Mouse (Mus musculus) kidney, embryonic 16.5 days (tissue): ENCODE measurements around the gene Socs2. TPM values are rescaled to one million over a fixed set of nuclear protein-coding genes. Genes with fewer than 3 reads are reported as not detected.

Experiments
- ATAC-seq: fragments of 200-750 bp; cut with Nextera tagmentation; 2 replicates; pipeline ENCODE4 v1.8.0; 2017; ENCODE audit warnings: moderate TSS enrichment; ENCODE audit not compliant: low FRiP score, low TSS enrichment
- H3K27ac ChIP-seq: fragments of 300-500 bp; sonication (generic); 2 replicates; pipeline ENCODE4 v1.5.1; 2014; ENCODE audit warnings: low read length
- H3K27me3 ChIP-seq: fragments of 300-500 bp; sonication (generic); 2 replicates; pipeline ENCODE4 v1.6.1; 2014; ENCODE audit warnings: low read length, control low read depth, mixed read lengths; ENCODE audit not compliant: insufficient read depth
- H3K36me3 ChIP-seq: fragments of 300-500 bp; sonication (generic); 2 replicates; pipeline ENCODE4 v1.6.1; 2014; ENCODE audit warnings: low read length, control low read depth, mixed read lengths; ENCODE audit not compliant: insufficient read depth
- H3K4me1 ChIP-seq: fragments of 300-500 bp; sonication (generic); 2 replicates; pipeline ENCODE4 v1.6.1; 2014; ENCODE audit warnings: low read length, control low read depth, mixed read lengths; ENCODE audit not compliant: insufficient read depth
- H3K4me2 ChIP-seq: fragments of 300-500 bp; sonication (generic); replicated peaks from 2 replicates; pipeline ENCODE4 v1.6.1; 2014; ENCODE audit warnings: low read depth, low read length
- H3K4me3 ChIP-seq: fragments of 300-500 bp; sonication (generic); 2 replicates; pipeline ENCODE4 v1.5.1; 2014; ENCODE audit warnings: mild to moderate bottlenecking, low read length
- H3K9ac ChIP-seq: fragments of 300-500 bp; sonication (generic); replicated peaks from 2 replicates; pipeline ENCODE4 v1.6.1; 2014; ENCODE audit warnings: low read length
- H3K9me3 ChIP-seq: fragments of 300-500 bp; sonication (generic); 2 replicates; pipeline ENCODE4 v1.6.1; 2016; ENCODE audit warnings: low read length, control low read depth
- WGBS: fragments of 180-500 bp; shearing (Covaris S2); extraction: QIAGEN DNeasy Blood & Tissue Kit; methylation state at CpG from one replicate; pipeline ENCODE4 v1.1.7; 2014; 5-methylcytosine and 5-hydroxymethylcytosine counted together
- polyA plus RNA-seq: library from polyadenylated mRNA; unstranded; fragments of >200 nt; fragmentation: Nextera tagmentation; extraction: Ambion mirVana; gene quantifications from 2 replicates; pipeline ENCODE4 v1.2.1, GENCODE M21; 2015

The Socs2 gene
- polyA plus RNA-seq, 1 experiment from 2014 or later: 27.2 TPM

DNA sequence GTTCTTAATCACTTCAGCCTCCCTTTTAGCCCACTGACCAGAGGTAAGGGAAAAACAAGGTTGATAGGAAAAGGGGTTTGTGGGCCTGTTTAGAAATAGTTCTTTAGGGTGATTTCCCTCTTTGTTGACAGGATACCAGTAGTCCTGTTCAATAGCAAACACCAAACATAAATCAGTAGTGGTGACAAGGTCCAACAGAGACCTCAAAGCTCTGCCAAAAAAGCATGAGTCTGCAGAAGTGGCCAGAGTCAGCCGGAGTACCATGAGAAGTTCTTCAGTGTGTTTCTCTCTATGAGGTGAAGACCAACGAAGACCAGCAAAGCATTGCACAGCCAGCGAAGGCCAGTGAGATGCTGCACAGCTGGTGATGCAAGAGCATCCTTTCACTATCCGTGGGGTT, 76.3 kb downstream of the Socs2 start:
- Histone ChIP-seq H3K4me1 (peaks cover 4% of the 10 kb centered on the region; the same call in 1 of the 2 replicates), H3K27ac (no peak overlapping the region), H3K9me3 (no peaks in the 10 kb centered on the region), H3K9ac (no peak overlapping the region), H3K4me3 (no peak overlapping the region), H3K27me3 (no peaks in the 10 kb centered on the region), H3K4me2 (no peak overlapping the region), H3K36me3 (no peaks in the 10 kb centered on the region)
- no peak for ATAC-seq
- WGBS: 94% methylated on average over 4 of the region's 4 CpGs

DNA sequence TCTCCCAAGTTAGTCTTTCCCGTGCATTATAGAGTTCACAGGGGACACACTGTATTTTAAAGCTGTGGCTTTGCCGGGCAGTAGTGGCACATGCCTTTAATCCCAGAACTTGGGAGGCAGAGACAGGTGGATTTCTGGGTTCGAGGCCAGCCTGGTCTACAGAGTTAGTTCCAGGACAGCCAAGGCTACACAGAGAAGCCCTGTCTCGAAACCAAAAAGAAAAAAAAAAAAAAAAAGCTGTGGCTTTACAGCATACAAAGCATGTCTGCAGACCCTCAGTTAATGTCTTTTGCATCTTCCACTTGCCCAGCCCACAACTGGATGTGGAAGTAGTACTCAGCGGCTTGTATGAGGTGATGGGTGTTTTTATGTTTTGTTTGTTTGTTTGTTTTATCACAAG, 79.4 kb downstream of the Socs2 start:
- H3K36me3 ChIP-seq: no peaks in the 10 kb centered on the region
- WGBS: 71% methylated on average over 5 of the region's 5 CpGs
- no peak for ATAC-seq
- H3K4me2 ChIP-seq: no peak overlapping the region
- H3K4me1 ChIP-seq: peaks cover 4% of the 10 kb centered on the region; the same call in 1 of the 2 replicates
- H3K27me3 ChIP-seq: no peaks in the 10 kb centered on the region
- no peak overlapping the region for H3K4me3 ChIP-seq
- H3K9ac ChIP-seq: no peak overlapping the region
- H3K27ac ChIP-seq: no peak overlapping the region
- H3K9me3 ChIP-seq: no peaks in the 10 kb centered on the region

DNA sequence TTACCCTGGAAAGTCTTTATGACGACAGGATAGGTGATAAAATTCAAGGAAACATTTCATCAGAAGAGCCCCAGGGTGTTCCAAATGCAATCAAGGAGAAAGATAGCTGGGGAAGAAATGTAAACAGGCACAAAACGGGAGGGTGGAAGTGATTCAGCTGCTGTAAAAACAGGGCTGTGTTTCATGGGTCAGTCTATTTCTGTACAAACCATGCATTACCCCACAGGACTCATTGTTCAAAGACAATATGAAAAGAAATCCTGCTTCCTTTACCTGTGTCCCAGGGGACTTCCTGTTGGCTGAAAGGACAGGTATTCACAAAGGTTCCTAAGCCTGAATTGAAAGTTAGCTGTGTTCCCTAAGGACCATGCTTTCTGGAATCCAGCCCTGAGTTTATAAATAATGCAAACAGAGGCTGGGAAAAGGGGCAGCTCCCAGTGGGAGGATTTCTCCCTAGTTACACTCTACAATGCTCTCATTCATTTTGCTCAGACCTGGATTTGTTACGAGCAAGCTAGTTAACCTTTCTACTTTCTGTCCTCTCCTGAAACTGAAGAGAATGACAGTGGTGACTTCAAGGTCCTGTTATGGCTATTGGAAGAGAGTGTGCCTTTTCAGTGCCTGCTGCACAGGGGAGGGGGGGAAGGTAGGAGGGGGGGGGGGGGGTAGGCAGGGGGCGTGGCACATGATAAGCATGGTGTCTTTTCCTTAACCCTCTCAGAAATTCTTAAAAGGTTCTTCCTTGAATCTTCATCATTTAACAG, 80.0 kb downstream of the Socs2 start:
- Histone ChIP-seq H3K9me3 (no peaks in the 10 kb centered on the region), H3K4me1 (peaks cover 4% of the 10 kb centered on the region; the same call in 1 of the 2 replicates), H3K9ac (no peak overlapping the region), H3K27me3 (no peaks in the 10 kb centered on the region), H3K27ac (no peak overlapping the region), H3K36me3 (no peaks in the 10 kb centered on the region), H3K4me3 (no peak overlapping the region), H3K4me2 (no peak overlapping the region)
- no peak for ATAC-seq
- 3% methylated on average over 3 of the region's 4 CpGs for WGBS

Other genes starting within 250 kb of the Socs2 start
- 9.2 and 10.4 TPM in 2 replicates for gene Cradd, start 93.0 kb downstream of the Socs2 start, polyA plus RNA-seq
- 318 and 319 TPM in 2 replicates for gene Mrpl42, start 84.8 kb upstream of the Socs2 start, polyA plus RNA-seq
- gene Ube2n, start 98.0 kb upstream of the Socs2 start, polyA plus RNA-seq: 338 and 353 TPM in 2 replicates
- gene Nudt4, start 147.0 kb upstream of the Socs2 start, polyA plus RNA-seq: 119 and 132 TPM in 2 replicates